Mouse (Mus musculus): ENCODE measurements around the gene Cdc26.

Cdc26 gene

GRCm38 (mm10) chr4:62397616-62398365 lies 10.7 kb downstream of the Cdc26 start:
- no peak for DNase-seq

GRCm38 (mm10) chr4:62395806-62396205 lies 12.6 kb downstream of the Cdc26 start:
- DNase-seq = no peak

- DNase-seq = no peak
Observed at GRCm38 (mm10) chr4:62393459-62393858, 15.0 kb downstream of the Cdc26 start.

GRCm38 (mm10) chr4:62391892-62392291 lies 16.6 kb downstream of the Cdc26 start:
- no peak for DNase-seq

GRCm38 (mm10) chr4:62389592-62390512 lies 18.6 kb downstream of the Cdc26 start:
- no peak for DNase-seq

GRCm38 (mm10) chr4:62385439-62385838 lies 23.0 kb downstream of the Cdc26 start:
- DNase-seq = no peak

GRCm38 (mm10) chr4:62384159-62384558 lies 24.3 kb downstream of the Cdc26 start:
- DNase-seq = no peak

GRCm38 (mm10) chr4:62383752-62384151 lies 24.7 kb downstream of the Cdc26 start:
- no peak for DNase-seq

- no peak for DNase-seq
Observed at GRCm38 (mm10) chr4:62383207-62383606, 25.2 kb downstream of the Cdc26 start.

- no peak for DNase-seq
Observed at GRCm38 (mm10) chr4:62379724-62380381, 28.6 kb downstream of the Cdc26 start.

GRCm38 (mm10) chr4:62376123-62376522 lies 32.3 kb downstream of the Cdc26 start:
- no peak for DNase-seq

- DNase-seq = no peak
Observed at GRCm38 (mm10) chr4:62374342-62374741, 34.1 kb downstream of the Cdc26 start.

GRCm38 (mm10) chr4:62373668-62374067 lies 34.8 kb downstream of the Cdc26 start:
- no peak for DNase-seq

GRCm38 (mm10) chr4:62372818-62373520 lies 35.5 kb downstream of the Cdc26 start:
- DNase-seq = no peak

GRCm38 (mm10) chr4:62372410-62372809 lies 36.0 kb downstream of the Cdc26 start:
- no peak for DNase-seq

- no peak for DNase-seq
Observed at GRCm38 (mm10) chr4:62369091-62369490, 39.4 kb downstream of the Cdc26 start.

GRCm38 (mm10) chr4:62367586-62367985 lies 40.9 kb downstream of the Cdc26 start:
- no peak for DNase-seq

GRCm38 (mm10) chr4:62366291-62366690 lies 42.2 kb downstream of the Cdc26 start:
- DNase-seq = no peak

GRCm38 (mm10) chr4:62364299-62364698 lies 44.1 kb downstream of the Cdc26 start:
- DNase-seq = no peak

- no peak for DNase-seq
Observed at GRCm38 (mm10) chr4:62362437-62362836, 46.0 kb downstream of the Cdc26 start.

GRCm38 (mm10) chr4:62361997-62362396 lies 46.4 kb downstream of the Cdc26 start:
- DNase-seq = no peak

GRCm38 (mm10) chr4:62361571-62361970 lies 46.9 kb downstream of the Cdc26 start:
- DNase-seq = no peak

Measured in cerebellum, adult 11-12 months (tissue).